Mouse (Mus musculus): ENCODE results near the gene Npas3.
A peak's percentile ranks its signal among the peaks of the same experiment; 100 is the strongest.

The Npas3 gene

GRCm38 (mm10) chr12:53587691-53588504, 339.4 kb downstream of the Npas3 start:
- DNase-seq (ENCODE audit: low spot score in 2 of 2) = peak in 1 of 2 experiments; percentile 24

GRCm38 (mm10) chr12:53589446-53589961, 341.0 kb downstream of the Npas3 start:
- no peak for DNase-seq (ENCODE audit: low spot score in 2 of 2)

DNA sequence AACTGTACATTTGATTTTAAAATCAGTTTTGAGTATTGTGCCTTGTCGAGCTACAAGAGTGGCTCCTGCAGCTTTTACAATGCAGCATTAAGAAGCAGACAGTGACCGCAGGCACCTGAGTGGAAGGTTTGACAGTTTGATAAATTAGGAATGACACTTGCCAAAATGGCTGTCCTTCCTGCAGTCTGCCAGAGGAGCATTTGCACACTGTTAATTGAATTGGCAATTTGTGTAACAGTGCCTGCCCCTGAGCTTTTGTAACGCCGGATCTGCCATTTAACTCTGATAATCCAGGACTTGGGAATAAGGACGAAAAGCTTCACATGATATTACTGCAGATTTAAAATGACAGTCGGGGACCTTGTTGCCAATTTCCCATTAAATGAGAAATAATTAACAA, 357.2 kb downstream of the Npas3 start:
- DNase-seq (ENCODE audit: low spot score in 2 of 2) = no peak

GRCm38 (mm10) chr12:53612120-53612519, 363.6 kb downstream of the Npas3 start:
- DNase-seq (ENCODE audit: low spot score in 2 of 2) = no peak

- no peak for DNase-seq (ENCODE audit: low spot score in 2 of 2)
These were observed 372.8 kb downstream of the Npas3 start for GRCm38 (mm10) chr12:53621271-53621670.

DNA sequence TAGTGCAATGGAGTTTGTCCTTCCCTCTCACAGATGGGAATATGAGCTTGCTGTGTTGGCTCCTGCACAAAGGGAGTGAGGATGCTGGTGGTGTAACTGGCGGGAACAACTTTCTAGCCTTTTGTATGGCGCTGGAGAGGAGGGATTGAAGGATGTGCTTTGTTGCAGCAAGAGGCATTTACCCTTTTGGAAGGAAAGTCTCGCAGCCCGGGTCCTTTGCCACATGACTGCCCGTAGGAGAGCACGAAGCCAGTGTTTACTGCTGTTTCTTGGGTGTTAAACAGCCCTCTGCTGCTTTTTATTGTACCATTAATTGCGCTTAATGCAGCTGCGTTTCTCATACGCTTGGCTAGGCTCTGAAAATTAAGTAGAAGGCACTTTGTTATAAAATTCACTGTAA, 375.3 kb downstream of the Npas3 start:
- DNase-seq (ENCODE audit: low spot score in 2 of 2) = no peak

DNA sequence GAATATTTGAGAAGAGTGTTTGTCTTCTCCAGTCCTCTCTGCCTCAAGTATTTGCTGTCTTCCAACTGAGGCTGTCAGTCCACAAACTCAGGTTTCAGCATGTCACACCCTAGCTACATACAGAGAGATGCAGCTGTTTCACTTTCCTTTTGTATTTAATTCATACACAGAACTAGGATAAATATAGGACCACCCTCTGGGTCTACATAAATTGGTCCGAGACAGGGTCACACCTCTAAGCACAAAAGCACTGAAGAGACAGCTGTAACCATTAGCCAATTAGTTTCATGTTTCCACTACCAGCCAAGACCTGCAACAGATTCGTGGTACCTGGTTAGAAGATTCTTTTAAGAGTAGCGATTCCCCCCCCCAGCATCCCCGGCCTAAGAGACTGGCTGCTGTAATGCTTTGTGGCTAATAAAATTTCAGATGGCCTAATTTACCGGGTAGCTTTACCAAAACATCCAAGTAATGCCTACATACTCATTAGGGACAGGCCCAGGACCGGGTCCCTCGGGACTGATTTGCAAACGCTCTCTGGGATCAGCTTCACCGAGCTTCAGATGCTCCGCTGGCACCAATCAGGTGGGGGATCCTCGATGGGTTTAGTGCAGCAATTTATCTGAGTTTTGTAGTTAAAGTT, 376.0 kb downstream of the Npas3 start:
- DNase-seq (ENCODE audit: low spot score in 2 of 2) = no peak

DNA sequence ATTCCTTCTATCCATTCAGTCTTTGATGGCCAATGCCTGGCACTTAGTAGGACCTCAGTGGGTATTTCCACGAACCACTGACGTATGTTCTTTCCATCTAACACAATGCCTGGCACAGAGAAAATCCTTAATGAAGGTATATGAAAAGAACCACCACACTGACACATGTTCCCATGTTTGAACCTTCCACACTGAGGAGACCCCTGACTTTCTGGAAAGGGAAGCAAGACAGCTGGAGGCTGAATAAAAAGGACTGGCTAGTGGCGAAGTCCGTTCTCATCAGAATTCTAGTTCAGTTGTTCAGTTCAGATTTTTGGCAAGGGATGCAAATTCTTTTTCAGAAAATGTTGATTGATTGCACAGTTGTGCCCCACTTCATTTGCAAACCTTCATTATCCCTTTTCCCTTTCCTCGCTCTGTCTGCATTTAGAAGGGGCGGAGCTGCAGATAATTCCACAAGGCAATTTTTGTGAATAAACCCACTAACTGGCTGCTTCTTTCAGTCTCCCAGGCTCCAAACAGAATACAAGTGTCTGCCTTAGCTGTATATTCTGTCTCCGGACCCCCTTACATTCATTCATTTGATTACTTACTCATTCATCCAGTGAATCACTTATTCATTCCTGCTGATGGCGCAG, 381.1 kb downstream of the Npas3 start:
- DNase-seq (ENCODE audit: low spot score in 2 of 2) = no peak

GRCm38 (mm10) chr12:53630607-53631006, 382.1 kb downstream of the Npas3 start:
- no peak for DNase-seq (ENCODE audit: low spot score in 2 of 2)

DNA sequence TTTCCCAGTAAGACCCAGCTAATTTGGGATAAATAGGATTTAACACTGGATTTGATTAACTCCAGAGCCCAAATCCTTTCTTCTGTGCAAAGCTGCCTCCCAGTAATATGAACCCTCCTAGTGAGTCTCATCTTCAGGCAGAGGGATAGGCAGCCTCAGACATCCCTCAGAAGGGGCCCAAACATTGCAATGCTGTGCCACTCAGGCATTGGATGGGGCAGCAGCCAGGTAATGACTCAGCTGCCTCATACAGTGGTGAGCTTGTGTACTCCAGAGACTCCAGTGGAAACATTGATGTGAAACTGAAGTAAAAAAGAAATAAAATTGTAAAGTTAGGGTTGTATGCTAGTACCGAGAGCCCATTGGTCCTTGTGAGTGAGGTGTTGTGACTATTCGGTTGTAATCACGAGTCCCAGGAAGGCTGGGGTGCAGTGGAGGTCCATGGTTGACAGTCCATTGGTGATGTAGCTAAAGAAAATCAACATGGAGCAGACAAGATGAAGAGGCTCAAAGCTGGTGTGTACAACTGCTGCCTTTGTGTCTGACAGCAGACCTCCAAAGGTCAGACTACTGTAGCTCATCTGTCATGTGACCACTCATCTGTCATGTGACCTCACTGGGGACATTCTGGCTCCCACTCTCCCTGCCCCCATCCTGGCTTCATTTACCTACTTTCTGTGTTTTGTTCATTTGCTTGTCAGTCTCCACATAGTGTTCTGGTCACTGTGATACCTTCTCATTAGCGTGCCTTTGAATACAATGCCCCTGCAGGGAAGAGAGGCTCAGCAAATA, 383.0 kb downstream of the Npas3 start:
- no peak for DNase-seq (ENCODE audit: low spot score in 2 of 2)

DNA sequence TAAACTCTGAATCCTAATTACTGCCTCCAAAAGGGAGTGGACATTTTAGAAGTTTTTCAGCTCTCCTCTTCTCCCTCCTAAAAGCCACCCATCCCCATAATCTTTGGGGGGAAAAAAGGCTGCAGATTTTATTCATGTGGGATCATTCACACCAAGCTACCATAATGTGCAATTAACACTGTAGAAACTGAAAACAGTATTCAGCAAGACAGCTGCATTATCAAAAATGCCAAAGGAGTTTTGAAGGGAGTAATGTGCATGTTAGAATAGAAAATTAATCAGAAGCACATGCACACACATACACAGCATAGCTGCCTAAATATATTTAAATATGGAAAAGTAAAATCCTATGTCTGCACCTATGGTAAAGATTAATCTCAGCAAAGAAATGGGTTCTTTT, 390.1 kb downstream of the Npas3 start:
- no peak for DNase-seq (ENCODE audit: low spot score in 2 of 2)

- no peak for DNase-seq (ENCODE audit: low spot score in 2 of 2)
These were observed 398.8 kb downstream of the Npas3 start for GRCm38 (mm10) chr12:53647282-53647681.

DNA sequence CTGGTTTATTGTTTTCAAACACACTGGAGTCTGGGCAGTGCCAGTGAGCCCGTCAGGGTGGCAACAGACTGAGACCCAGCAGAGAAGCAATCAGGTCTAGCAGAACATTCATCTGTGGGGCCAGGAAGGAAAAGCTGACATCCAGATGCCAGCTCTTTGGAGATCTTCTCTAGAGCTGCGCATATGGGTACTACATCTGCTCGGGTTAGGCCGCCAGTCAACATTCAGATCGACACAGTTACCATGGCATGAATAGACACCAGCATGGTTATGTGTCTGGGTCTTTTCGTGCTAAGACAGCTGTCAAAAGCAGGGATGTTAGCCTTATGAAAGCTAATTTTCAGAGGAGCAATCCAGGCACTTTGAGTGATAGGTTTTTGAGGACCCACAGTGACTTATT, 407.8 kb downstream of the Npas3 start:
- no peak for DNase-seq (ENCODE audit: low spot score in 2 of 2)

DNA sequence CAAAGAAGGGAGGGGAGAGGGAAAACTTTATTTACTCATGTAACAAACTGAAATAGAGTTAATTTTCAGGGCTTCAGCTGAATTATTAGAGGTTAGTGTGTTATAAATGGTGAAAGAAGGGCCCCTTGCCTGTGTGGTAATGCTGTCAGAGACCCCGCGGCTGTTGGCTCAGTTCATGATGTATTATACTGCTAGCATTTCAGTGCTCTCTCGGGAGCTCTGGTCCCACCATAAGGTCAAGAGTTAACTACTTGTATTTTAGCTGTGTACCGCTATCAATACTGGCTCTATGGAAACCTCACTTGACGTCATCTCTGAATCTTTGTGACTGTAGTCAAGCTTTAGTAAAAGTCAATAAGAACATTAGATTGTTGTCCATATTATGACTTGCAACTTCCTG, 415.6 kb downstream of the Npas3 start:
- DNase-seq (ENCODE audit: low spot score in 2 of 2) = no peak

GRCm38 (mm10) chr12:53671846-53672245, 423.4 kb downstream of the Npas3 start:
- no peak for DNase-seq (ENCODE audit: low spot score in 2 of 2)

GRCm38 (mm10) chr12:53677091-53677630, 428.7 kb downstream of the Npas3 start:
- no peak for DNase-seq (ENCODE audit: low spot score in 2 of 2)

DNA sequence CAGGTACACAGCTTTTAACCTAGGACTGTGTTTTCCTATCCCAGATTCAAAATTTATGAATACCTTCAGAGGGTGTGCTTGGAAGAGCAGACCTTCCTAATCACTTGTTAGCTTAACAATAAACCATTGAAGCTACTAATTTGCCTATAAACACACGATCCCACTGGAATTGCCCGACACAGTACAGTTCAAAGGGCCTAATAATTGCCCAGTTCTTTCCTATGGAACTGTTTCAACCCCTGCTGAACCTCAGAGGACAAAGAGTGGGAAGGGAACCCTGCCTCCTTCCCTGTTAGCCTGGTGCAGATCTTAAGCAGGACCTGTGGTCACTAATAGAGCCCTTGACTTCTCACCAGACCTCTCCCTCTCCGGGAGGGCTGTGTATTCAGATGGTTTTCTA, 429.7 kb downstream of the Npas3 start:
- DNase-seq (ENCODE audit: low spot score in 2 of 2) = no peak

DNA sequence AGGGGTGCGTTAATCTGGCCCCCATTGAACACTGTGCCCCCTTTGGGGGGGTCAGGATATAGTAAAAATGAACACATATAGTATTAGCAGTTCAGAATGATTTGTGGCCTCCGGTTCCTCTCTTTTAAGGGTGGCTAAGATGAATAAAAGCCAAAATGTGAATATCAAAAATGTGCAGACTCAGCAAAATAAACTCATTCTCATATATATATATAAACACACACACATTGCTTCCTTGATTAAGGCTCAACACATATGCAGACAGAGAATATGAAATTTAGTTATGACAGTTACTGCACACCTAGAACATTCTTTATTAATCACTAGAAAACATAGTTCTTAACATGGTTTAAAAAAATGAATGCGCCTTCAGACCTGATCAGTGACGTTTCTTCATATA, 430.7 kb downstream of the Npas3 start:
- no peak for DNase-seq (ENCODE audit: low spot score in 2 of 2)

GRCm38 (mm10) chr12:53680501-53680900, 432.0 kb downstream of the Npas3 start:
- DNase-seq (ENCODE audit: low spot score in 2 of 2) = no peak

- no peak for DNase-seq (ENCODE audit: low spot score in 2 of 2)
These were observed 433.6 kb downstream of the Npas3 start for GRCm38 (mm10) chr12:53682036-53682435.

DNA sequence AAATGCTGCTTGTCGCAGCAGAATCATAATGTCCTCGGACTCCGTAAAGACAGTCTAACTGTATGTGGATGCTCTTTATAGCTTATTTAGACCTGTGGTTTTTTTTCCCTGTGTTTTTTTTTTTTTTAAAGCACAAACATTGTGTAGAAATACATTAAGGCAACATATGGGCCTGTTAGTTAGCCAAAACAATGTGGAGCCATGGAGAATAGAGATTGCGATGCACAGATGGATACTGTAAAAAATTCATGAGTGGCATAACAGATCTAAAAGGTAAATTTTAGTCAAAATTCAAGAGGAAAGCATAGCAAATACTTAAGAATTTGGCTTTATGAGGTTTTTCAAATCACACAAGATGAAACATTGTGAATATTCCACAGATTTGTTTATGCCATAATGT, 444.0 kb downstream of the Npas3 start:
- DNase-seq (ENCODE audit: low spot score in 2 of 2) = no peak

DNA sequence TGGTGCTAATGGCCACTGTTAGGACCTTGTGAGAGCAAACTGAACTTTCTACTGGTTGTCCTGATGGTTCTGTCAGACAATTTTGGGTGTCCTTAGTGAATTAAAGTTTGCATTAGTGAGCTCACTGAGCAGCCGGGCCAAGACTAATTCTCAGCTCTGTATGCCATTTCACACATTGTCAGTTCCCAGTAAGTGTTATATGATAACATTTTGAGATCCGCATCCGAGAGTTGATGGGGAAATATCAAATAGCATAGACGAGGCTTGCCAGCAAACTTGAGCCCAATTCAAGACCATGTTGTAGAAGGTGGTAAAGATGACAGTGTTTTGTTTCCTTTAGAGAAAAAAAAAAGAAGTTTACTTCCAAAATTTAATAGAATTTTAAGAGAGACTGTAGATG, 445.9 kb downstream of the Npas3 start:
- DNase-seq (ENCODE audit: low spot score in 2 of 2) = no peak

Measured in left cerebral cortex, adult 9 months (tissue).